Mouse (Mus musculus) limb, embryonic 11.5 days (tissue): ENCODE results near the gene Syt7. TPM values are rescaled to one million over a fixed set of nuclear protein-coding genes. Genes with fewer than 3 reads are reported as not detected.

Experiments
- ATAC-seq: fragments of 200-750 bp; cut with Nextera tagmentation; 2 replicates; pipeline ENCODE4 v1.8.0; 2017; ENCODE audit warnings: low read depth; ENCODE audit not compliant: insufficient number of reproducible peaks, low FRiP score, low TSS enrichment
- DNase-seq: peaks from one replicate; pipeline ENCODE4 v3.0.0-alpha.2; 2015; ENCODE audit warnings: low spot score
- H3K27ac ChIP-seq: fragments of 300-500 bp; sonication (generic); replicated peaks from 2 replicates; pipeline ENCODE4 v1.5.1; 2014; ENCODE audit warnings: low read depth, mild to moderate bottlenecking, low read length
- H3K27me3 ChIP-seq: fragments of 300-500 bp; sonication (generic); 2 replicates; pipeline ENCODE4 v1.6.1; 2014; ENCODE audit warnings: mild to moderate bottlenecking, low read length, mixed read lengths; ENCODE audit not compliant: control insufficient read depth, insufficient read depth
- H3K36me3 ChIP-seq: fragments of 300-500 bp; sonication (generic); 2 replicates; pipeline ENCODE4 v1.6.1; 2014; ENCODE audit warnings: mild to moderate bottlenecking, low read length, moderate library complexity, mixed read lengths; ENCODE audit not compliant: control insufficient read depth, insufficient read depth
- H3K4me1 ChIP-seq: fragments of 300-500 bp; sonication (generic); 2 replicates; pipeline ENCODE4 v1.6.1; 2014; ENCODE audit warnings: low read length, mixed read lengths; ENCODE audit not compliant: control insufficient read depth, insufficient read depth
- H3K4me2 ChIP-seq: fragments of 300-500 bp; sonication (generic); 2 replicates; pipeline ENCODE4 v1.6.1; 2014; ENCODE audit warnings: low read depth, mild to moderate bottlenecking, moderate library complexity; ENCODE audit not compliant: severe bottlenecking
- H3K4me3 ChIP-seq: fragments of 300-500 bp; sonication (generic); 2 replicates; pipeline ENCODE4 v1.5.1; 2014; ENCODE audit warnings: low read depth, low read length
- H3K9ac ChIP-seq: fragments of 300-500 bp; sonication (generic); 2 replicates; pipeline ENCODE4 v1.6.1; 2014; ENCODE audit warnings: mild to moderate bottlenecking, low read length
- H3K9me3 ChIP-seq: fragments of 300-500 bp; sonication (generic); 2 replicates; pipeline ENCODE4 v1.6.1; 2016; ENCODE audit warnings: low read length; ENCODE audit not compliant: control insufficient read depth
- WGBS: fragments of 180-500 bp; shearing (Covaris S2); extraction: QIAGEN DNeasy Blood & Tissue Kit; methylation state at CpG from one replicate; pipeline ENCODE4 v1.1.7; 2014; 5-methylcytosine and 5-hydroxymethylcytosine counted together
- polyA plus RNA-seq: library from polyadenylated mRNA; unstranded; fragments of >200 nt; fragmentation: Nextera tagmentation; extraction: Ambion mirVana; gene quantifications from 2 replicates; pipeline ENCODE4 v1.2.1, GENCODE M21; 2014

The Syt7 gene
- polyA plus RNA-seq, result 0.45 and 0.55 TPM in 2 replicates

- H3K27ac ChIP-seq, result no peak within 1 kb of the TSS
- no peaks in the 10 kb centered on the region for H3K36me3 ChIP-seq
- peak within 1 kb of the TSS; percentile 43 for H3K4me3 ChIP-seq
- peak within 1 kb of the TSS; percentile 53 for H3K9ac ChIP-seq
- peak within 1 kb of the TSS; percentile 84 for H3K4me2 ChIP-seq
- WGBS, result under 1% methylated on average over 60 of the region's 78 CpGs
- DNase-seq (peak; percentile 98), ATAC-seq (peak; percentile 82)
- 0 out of 2 replicates have a peak, but pooled peaks cover 4% of the 10 kb centered on the region for H3K4me1 ChIP-seq
- H3K27me3 ChIP-seq, result peaks cover 28% of the 10 kb centered on the region
- no peaks in the 10 kb centered on the region for H3K9me3 ChIP-seq
Measured at GRCm38 (mm10) chr19:10388615-10389313, at the start of gene Syt7. Gene Syt7, plus strand, starts transcription at chr19:10389090.

GRCm38 (mm10) chr19:10339271-10339670, 49.6 kb upstream of the Syt7 start:
- H3K27ac ChIP-seq, result no peak overlapping the region
- DNase-seq, result no peak
- H3K27me3 ChIP-seq, result 0 out of 2 replicates have a peak, but pooled peaks cover 3% of the 10 kb centered on the region
- no peaks in the 10 kb centered on the region for H3K9me3 ChIP-seq
- no peak overlapping the region for H3K4me2 ChIP-seq
- ATAC-seq, result no peak
- peaks cover 9% of the 10 kb centered on the region for H3K4me1 ChIP-seq
- no peak overlapping the region for H3K4me3 ChIP-seq
- 22% methylated on average over 5 of the region's 5 CpGs for WGBS
- H3K36me3 ChIP-seq, result no peaks in the 10 kb centered on the region
- no peak overlapping the region for H3K9ac ChIP-seq

GRCm38 (mm10) chr19:10340661-10341060, 48.2 kb upstream of the Syt7 start:
- no peak overlapping the region for H3K27ac ChIP-seq
- peaks cover 9% of the 10 kb centered on the region for H3K4me1 ChIP-seq
- ATAC-seq (no peak), DNase-seq (no peak)
- 0 out of 2 replicates have a peak, but pooled peaks cover 3% of the 10 kb centered on the region for H3K27me3 ChIP-seq
- H3K4me2 ChIP-seq, result no peak overlapping the region
- H3K9me3 ChIP-seq, result no peaks in the 10 kb centered on the region
- H3K4me3 ChIP-seq, result no peak overlapping the region
- H3K36me3 ChIP-seq, result no peaks in the 10 kb centered on the region
- WGBS, result 15% methylated on average over 5 of the region's 5 CpGs
- H3K9ac ChIP-seq, result no peak overlapping the region

- H3K27ac ChIP-seq, result no peak overlapping the region
- no peak for ATAC-seq
- no peak overlapping the region for H3K4me2 ChIP-seq
- 17% methylated on average over 11 of the region's 11 CpGs for WGBS
- H3K4me1 ChIP-seq, result peaks cover 9% of the 10 kb centered on the region
- H3K4me3 ChIP-seq, result no peak overlapping the region
- no peak overlapping the region for H3K9ac ChIP-seq
- no peaks in the 10 kb centered on the region for H3K36me3 ChIP-seq
- peak; percentile 87 for DNase-seq
- H3K27me3 ChIP-seq, result 0 out of 2 replicates have a peak, but pooled peaks cover 3% of the 10 kb centered on the region
- no peaks in the 10 kb centered on the region for H3K9me3 ChIP-seq
Measured at GRCm38 (mm10) chr19:10341152-10341551, 47.7 kb upstream of the Syt7 start.

- 71% methylated on average over 12 of the region's 12 CpGs for WGBS
- no peak overlapping the region for H3K9ac ChIP-seq
- DNase-seq (no peak), ATAC-seq (no peak)
- no peaks in the 10 kb centered on the region for H3K9me3 ChIP-seq
- H3K4me1 ChIP-seq, result peaks cover 6% of the 10 kb centered on the region
- no peak overlapping the region for H3K4me2 ChIP-seq
- H3K27ac ChIP-seq, result no peak overlapping the region
- H3K36me3 ChIP-seq, result no peaks in the 10 kb centered on the region
- H3K4me3 ChIP-seq, result no peak overlapping the region
- H3K27me3 ChIP-seq, result no peaks in the 10 kb centered on the region
Measured at GRCm38 (mm10) chr19:10341817-10342439, 47.0 kb upstream of the Syt7 start.

- H3K27ac ChIP-seq, result no peak overlapping the region
- ATAC-seq (no peak), DNase-seq (no peak)
- H3K36me3 ChIP-seq, result no peaks in the 10 kb centered on the region
- H3K4me2 ChIP-seq, result no peak overlapping the region
- H3K27me3 ChIP-seq, result no peaks in the 10 kb centered on the region
- WGBS, result 85% methylated on average over 10 of the region's 10 CpGs
- H3K4me1 ChIP-seq, result peaks cover 6% of the 10 kb centered on the region
- no peak overlapping the region for H3K4me3 ChIP-seq
- no peak overlapping the region for H3K9ac ChIP-seq
- no peaks in the 10 kb centered on the region for H3K9me3 ChIP-seq
Measured at GRCm38 (mm10) chr19:10343866-10344265, 45.0 kb upstream of the Syt7 start.

GRCm38 (mm10) chr19:10345696-10346095, 43.2 kb upstream of the Syt7 start:
- DNase-seq, result no peak
- H3K27ac ChIP-seq, result no peak overlapping the region
- H3K9ac ChIP-seq, result no peak overlapping the region
- H3K27me3 ChIP-seq, result no peaks in the 10 kb centered on the region
- H3K9me3 ChIP-seq, result no peaks in the 10 kb centered on the region
- no peak overlapping the region for H3K4me2 ChIP-seq
- no peak for ATAC-seq
- no peak overlapping the region for H3K4me3 ChIP-seq
- WGBS, result 32% methylated on average over 12 of the region's 12 CpGs
- H3K4me1 ChIP-seq, result peaks cover 2% of the 10 kb centered on the region; the same call in 1 of the 2 replicates
- no peaks in the 10 kb centered on the region for H3K36me3 ChIP-seq

GRCm38 (mm10) chr19:10347628-10348273, 41.1 kb upstream of the Syt7 start:
- Histone ChIP-seq H3K4me1 (no peaks in the 10 kb centered on the region), H3K4me2 (no peak overlapping the region), H3K27me3 (no peaks in the 10 kb centered on the region), H3K27ac (no peak overlapping the region), H3K9ac (no peak overlapping the region), H3K36me3 (no peaks in the 10 kb centered on the region), H3K9me3 (no peaks in the 10 kb centered on the region), H3K4me3 (no peak overlapping the region)
- 68% methylated on average over 5 of the region's 5 CpGs for WGBS
- no peak for DNase-seq
- no peak for ATAC-seq
